Mouse (Mus musculus) midbrain, embryonic 10.5 days (tissue): ENCODE measurements around the gene Slc11a1. TPM values are rescaled to one million over a fixed set of nuclear protein-coding genes. Genes with fewer than 3 reads are reported as not detected.
A peak's percentile ranks its signal among the peaks of the same experiment; 100 is the strongest.

Experiments
- DNase-seq: peaks from one replicate; pipeline ENCODE4 v3.0.0-alpha.2; 2017; ENCODE audit warnings: low spot score
- H3K27ac ChIP-seq: fragments of 300-500 bp; sonication (generic); replicated peaks from 2 replicates; pipeline ENCODE4 v1.5.1; 2016; ENCODE audit warnings: mild to moderate bottlenecking
- H3K27me3 ChIP-seq: fragments of 300-500 bp; sonication (generic); 2 replicates; pipeline ENCODE4 v1.6.1; 2016; ENCODE audit warnings: low read depth, mild to moderate bottlenecking; ENCODE audit not compliant: poor library complexity, severe bottlenecking
- H3K36me3 ChIP-seq: fragments of 300-500 bp; sonication (generic); 2 replicates; pipeline ENCODE4 v1.6.1; 2016; ENCODE audit warnings: mild to moderate bottlenecking, moderate library complexity
- H3K4me1 ChIP-seq: fragments of 300-500 bp; sonication (generic); 2 replicates; pipeline ENCODE4 v1.6.1; 2016
- H3K4me3 ChIP-seq: fragments of 300-500 bp; sonication (generic); 2 replicates; pipeline ENCODE4 v1.5.1; 2016; ENCODE audit warnings: mild to moderate bottlenecking, moderate library complexity
- H3K9me3 ChIP-seq: fragments of 300-500 bp; sonication (generic); replicated peaks from 2 replicates; pipeline ENCODE4 v1.6.1; 2016; ENCODE audit warnings: mild to moderate bottlenecking
- WGBS: fragments of 180-500 bp; shearing (Covaris S2); methylation state at CpG from one replicate; pipeline ENCODE4 v1.1.7; 2016; 5-methylcytosine and 5-hydroxymethylcytosine counted together
- polyA plus RNA-seq: library from polyadenylated mRNA; unstranded; fragments of >200 nt; fragmentation: Nextera tagmentation; extraction: Ambion mirVana; gene quantifications from 2 replicates; pipeline ENCODE4 v1.2.1, GENCODE M21; 2016

Gene Slc11a1
- polyA plus RNA-seq, 1 experiment from 2014 or later, result 1.4 TPM

DNA sequence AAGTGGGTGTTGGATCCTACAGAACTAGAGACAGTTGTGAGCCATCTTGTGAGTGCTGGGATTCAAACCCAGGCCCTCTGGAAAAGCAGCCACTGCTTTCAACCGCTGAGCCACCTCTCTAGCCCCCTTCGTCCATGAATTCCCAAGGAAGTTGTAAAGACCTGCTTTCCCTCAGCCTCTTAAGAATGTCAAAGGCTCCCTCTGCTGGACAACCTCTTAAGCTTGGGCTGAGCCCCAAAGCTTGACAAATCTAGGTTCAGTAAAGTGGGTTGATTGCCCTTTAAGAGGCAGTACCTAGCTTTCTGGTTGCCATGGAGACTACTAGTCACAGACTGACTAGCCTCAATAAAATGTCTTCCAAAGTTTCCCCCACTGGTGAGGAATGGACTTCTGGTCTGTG is 13.2 kb upstream of the Slc11a1 start, which contains the start of gene Catip:
TSS of gene Catip (plus strand) at position 297 of the 400 bp plus-strand sequence.
- peak; percentile 59 for DNase-seq
- no peaks in the 10 kb centered on the region for H3K27me3 ChIP-seq
- H3K36me3 ChIP-seq, result no peaks in the 10 kb centered on the region
- WGBS, result 7% methylated on average over 2 of the region's 2 CpGs
- no peak within 1 kb of the TSS for H3K4me3 ChIP-seq
- H3K27ac ChIP-seq, result no peak within 1 kb of the TSS
- peaks cover 6% of the 10 kb centered on the region; the same call in 1 of the 2 replicates for H3K4me1 ChIP-seq
- no peaks in the 10 kb centered on the region for H3K9me3 ChIP-seq

DNA sequence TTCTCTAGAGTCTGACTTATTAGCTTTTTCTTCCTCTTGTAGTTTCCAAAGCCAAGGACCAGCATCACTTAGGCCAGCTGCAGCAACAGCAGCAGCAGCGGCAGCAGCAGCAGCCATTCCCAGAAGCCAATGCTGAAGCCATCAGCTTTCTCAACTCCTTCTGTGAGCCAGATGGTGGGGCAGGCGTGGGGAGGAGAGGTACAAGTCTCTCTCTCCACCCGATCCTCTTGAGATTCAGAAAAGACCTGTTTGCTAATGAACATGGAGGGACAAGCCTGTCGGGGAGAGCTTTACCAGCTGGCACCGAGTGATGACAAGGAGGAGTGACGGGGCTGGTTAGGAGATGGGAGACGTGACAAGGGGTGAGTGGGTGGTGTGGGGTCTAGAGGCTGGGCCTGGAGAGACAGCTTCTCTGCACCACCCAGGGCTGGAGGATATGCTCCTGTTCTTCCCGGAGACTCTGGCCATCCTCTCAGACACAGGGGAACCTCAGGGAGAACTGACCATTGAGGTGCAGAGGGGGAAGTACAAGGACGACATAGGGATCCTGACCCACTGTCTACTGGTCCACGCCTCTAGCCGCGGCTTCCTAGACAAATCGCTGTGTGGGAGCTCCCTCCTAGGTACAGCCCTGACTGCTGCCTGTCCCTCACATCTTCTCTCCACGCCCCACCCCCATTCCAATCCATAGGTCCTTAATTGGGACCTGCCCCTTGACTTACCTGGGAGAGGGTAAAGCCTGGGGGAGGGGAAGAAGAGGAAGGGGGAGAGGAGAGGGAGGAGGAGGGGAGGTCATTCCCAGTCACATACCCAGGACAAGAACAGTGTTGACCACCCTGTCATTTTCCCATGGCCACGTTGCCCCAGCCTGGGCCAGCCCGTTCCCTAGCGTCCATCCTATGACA is 12.4 kb upstream of the Slc11a1 start:
- Histone ChIP-seq H3K27ac (no peak overlapping the region), H3K27me3 (peaks cover 7% of the 10 kb centered on the region; the same call in 1 of the 2 replicates), H3K9me3 (no peaks in the 10 kb centered on the region), H3K4me1 (peaks cover 8% of the 10 kb centered on the region), H3K4me3 (no peak overlapping the region), H3K36me3 (no peaks in the 10 kb centered on the region)
- no peak for DNase-seq
- 74% methylated on average over 17 of the region's 17 CpGs for WGBS

DNA sequence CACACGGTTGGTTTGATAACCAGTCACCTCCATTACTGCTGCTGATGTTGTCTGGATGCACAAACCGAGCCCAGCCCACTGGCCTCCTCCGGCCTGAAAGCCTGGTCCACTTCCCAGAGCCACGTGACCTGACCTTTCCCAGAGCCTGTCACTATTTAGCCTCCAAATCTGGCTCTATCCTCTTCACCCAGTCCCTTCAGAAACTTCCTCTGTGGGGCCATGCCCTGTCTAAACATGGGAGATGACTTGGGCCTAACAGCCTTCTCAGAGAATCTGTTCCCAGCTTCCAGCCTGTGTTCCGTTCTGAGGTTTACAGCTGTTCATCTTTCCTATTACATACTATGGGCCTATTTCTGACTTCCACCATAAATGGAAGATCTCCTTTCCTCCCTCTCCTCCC is 11.6 kb upstream of the Slc11a1 start:
- 76% methylated on average over 5 of the region's 5 CpGs for WGBS

DNA sequence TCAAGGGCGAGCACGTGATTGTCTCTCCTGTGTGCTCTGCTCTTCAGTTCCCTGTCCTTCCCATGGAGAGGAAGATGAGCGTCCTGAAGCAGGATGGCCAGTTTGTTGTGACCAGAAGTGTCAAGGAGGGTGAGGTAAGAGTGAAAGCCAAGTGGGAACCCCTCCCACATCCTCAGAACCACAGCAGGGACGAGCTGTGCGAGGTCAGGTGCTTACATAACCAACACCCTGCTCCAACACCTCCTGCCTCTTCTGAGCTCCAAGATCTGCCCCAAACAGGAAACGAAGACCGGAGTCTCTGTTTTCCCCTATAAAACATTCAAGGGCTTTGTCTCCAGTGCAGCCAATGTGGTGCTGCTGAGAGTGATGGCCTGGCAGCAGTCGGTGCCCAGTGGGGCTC is 10.7 kb upstream of the Slc11a1 start:
- no peak for DNase-seq
- Histone ChIP-seq H3K36me3 (no peaks in the 10 kb centered on the region), H3K4me1 (peaks cover 18% of the 10 kb centered on the region), H3K9me3 (no peaks in the 10 kb centered on the region), H3K27me3 (peaks cover 16% of the 10 kb centered on the region; the same call in 1 of the 2 replicates), H3K4me3 (no peak overlapping the region), H3K27ac (no peak overlapping the region)
- WGBS, result 79% methylated on average over 8 of the region's 8 CpGs

More for the DNA sequence above, 11.6 kb upstream of the Slc11a1 start:
- Histone ChIP-seq H3K4me1 (peaks cover 17% of the 10 kb centered on the region), H3K4me3 (no peak overlapping the region), H3K27me3 (peaks cover 15% of the 10 kb centered on the region; the same call in 1 of the 2 replicates), H3K9me3 (no peaks in the 10 kb centered on the region), H3K36me3 (no peaks in the 10 kb centered on the region), H3K27ac (no peak overlapping the region)
- DNase-seq, result no peak

DNA sequence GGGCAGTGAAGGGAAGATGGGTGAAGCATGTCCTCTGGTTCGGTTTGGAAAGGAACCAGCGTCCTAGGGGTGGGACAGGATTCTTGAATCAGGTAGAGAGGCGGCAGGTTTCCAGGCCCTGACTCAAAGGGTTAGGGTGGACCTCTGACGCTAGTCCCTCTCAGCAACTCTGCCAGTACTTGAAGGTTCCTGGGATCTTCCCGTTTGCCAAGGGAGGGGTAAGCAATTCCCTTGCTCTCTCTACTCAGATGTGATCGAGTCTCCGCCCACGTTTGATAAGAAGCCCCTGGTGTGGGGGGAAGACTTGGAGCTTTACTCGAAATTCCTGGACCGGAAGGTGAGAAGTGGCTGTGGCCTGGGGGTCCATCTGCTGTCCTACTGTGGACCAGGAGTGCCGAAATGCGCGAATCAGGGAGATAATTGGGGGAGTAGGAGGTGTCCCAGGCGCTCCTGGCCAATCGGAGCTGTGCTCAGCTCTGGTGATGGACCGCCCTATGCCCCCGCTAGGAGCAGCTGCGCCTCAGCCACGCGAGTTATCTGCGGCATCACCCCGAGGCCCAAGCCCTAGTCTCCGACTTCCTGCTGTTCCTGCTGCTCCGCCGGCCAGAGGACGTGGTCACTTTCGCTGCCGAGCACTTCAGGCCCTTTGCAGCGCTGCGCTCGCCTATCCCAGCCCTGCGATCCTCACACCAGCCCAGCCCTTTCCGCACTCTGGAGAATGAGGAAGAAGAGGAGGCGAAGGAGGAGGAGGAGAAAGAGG is 6.9 kb upstream of the Slc11a1 start:
- 21% methylated on average over 34 of the region's 34 CpGs for WGBS
- Histone ChIP-seq H3K27ac (peak overlapping the region; percentile 29; the same call in 1 of the 2 replicates), H3K9me3 (no peaks in the 10 kb centered on the region), H3K36me3 (no peaks in the 10 kb centered on the region), H3K4me3 (peak overlapping the region; percentile 44), H3K27me3 (peaks cover 16% of the 10 kb centered on the region; the same call in 1 of the 2 replicates), H3K4me1 (peaks cover 12% of the 10 kb centered on the region)
- peak; percentile 53 for DNase-seq

DNA sequence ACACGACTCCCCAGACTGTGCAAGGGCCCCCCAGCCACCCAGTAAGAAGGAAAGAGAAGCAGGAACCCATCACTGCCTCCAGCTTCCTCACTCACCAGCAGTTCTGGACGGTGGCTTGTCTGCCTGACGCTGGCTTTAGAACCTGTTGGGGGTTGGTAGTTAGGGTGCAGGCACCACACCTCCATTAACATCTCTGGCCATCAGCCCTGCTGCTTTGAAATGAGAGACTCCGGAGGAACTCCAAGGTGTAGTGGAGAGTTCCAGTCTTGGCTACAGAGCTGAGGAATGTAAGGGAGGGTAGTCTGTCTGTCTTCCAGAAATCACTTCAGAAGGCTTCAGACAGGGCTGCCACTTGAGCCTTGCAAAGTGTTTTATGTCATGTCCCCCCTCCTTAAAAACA is 5.0 kb upstream of the Slc11a1 start:
- 65% methylated on average over 4 of the region's 4 CpGs for WGBS
- H3K4me3 ChIP-seq, result no peak overlapping the region

DNA sequence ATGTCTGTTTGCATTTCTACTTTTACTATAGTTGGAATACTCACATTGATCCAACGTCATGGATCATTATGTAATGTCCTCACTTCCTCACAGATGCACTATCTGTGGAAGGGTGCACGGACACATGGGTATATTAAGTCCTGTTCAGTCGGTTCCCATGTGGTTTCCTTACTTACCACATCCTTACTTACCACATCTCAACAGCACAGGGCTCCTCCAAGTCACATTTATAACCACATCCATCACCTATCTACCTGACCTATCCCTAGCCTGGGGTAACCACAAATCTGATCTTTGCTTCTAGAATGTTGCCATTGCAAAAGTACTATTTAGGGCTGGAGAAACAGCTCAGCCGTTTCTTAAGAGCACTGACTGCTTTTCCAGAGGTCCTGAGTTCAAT is 1.6 kb upstream of the Slc11a1 start:
- WGBS, result 88% methylated on average over 4 of the region's 4 CpGs
- no peaks in the 10 kb centered on the region for H3K36me3 ChIP-seq
- H3K4me1 ChIP-seq, result peaks cover 23% of the 10 kb centered on the region
- H3K27ac ChIP-seq, result no peak overlapping the region
- no peak for DNase-seq
- no peaks in the 10 kb centered on the region for H3K9me3 ChIP-seq
- no peak overlapping the region for H3K4me3 ChIP-seq
- H3K27me3 ChIP-seq, result peaks cover under 1% of the 10 kb centered on the region; the same call in 1 of the 2 replicates

More for the DNA sequence above, 5.0 kb upstream of the Slc11a1 start:
- Histone ChIP-seq H3K36me3 (no peaks in the 10 kb centered on the region), H3K27me3 (peaks cover 16% of the 10 kb centered on the region; the same call in 1 of the 2 replicates), H3K9me3 (no peaks in the 10 kb centered on the region), H3K4me1 (peaks cover 14% of the 10 kb centered on the region), H3K27ac (no peak overlapping the region)
- no peak for DNase-seq

DNA sequence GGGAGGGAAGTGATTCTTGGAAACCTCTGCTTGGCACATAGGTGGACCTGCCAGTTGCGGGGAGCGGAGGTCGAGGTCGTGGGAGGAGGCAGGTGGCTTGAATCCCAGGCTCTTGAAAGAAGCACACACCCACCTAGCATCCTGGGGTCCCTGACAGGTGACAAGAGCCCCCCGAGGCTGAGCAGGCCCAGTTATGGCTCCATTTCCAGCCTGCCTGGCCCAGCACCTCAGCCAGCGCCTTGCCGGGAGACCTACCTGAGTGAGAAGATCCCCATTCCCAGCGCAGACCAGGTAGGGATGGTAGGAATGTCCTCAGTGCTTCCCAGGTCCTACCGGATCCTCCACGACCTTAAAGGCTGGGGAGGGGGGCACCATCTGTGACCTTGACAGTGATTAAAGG is 566 bp downstream of the Slc11a1 start:
- H3K36me3 ChIP-seq, result no peaks in the 10 kb centered on the region
- H3K4me3 ChIP-seq, result no peak overlapping the region
- DNase-seq, result no peak
- 79% methylated on average over 10 of the region's 10 CpGs for WGBS
- H3K27me3 ChIP-seq, result no peaks in the 10 kb centered on the region
- 0 out of 2 replicates have a peak overlapping the region, but pooled peaks have one; percentile 24 for H3K27ac ChIP-seq
- H3K4me1 ChIP-seq, result peaks cover 22% of the 10 kb centered on the region
- H3K9me3 ChIP-seq, result no peaks in the 10 kb centered on the region

DNA sequence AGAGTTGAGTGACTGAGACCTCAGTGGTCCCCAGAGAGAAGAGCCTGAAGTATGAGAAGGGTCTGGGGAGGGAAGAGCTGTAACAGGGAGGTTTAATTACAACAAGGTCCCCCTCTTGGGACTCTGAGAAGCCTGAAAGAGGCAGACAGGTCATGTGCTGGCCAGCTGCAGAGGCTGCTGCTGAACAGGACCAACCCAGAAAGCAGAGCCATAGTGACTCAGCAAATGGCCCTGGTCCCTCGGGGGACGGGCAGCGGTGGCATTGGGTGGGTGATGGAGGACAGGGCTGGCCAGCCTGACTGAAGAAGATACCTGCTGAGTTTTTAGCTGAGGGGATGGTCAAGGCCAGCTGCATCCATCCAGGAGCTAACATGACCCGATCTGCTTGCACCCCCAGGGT is 1.4 kb downstream of the Slc11a1 start:
- 88% methylated on average over 4 of the region's 4 CpGs for WGBS
- H3K9me3 ChIP-seq, result no peaks in the 10 kb centered on the region
- DNase-seq, result no peak
- H3K27ac ChIP-seq, result peak overlapping the region; percentile 15; the same call in 1 of the 2 replicates
- no peaks in the 10 kb centered on the region for H3K27me3 ChIP-seq
- peaks cover 22% of the 10 kb centered on the region for H3K4me1 ChIP-seq
- no peak overlapping the region for H3K4me3 ChIP-seq
- H3K36me3 ChIP-seq, result no peaks in the 10 kb centered on the region

DNA sequence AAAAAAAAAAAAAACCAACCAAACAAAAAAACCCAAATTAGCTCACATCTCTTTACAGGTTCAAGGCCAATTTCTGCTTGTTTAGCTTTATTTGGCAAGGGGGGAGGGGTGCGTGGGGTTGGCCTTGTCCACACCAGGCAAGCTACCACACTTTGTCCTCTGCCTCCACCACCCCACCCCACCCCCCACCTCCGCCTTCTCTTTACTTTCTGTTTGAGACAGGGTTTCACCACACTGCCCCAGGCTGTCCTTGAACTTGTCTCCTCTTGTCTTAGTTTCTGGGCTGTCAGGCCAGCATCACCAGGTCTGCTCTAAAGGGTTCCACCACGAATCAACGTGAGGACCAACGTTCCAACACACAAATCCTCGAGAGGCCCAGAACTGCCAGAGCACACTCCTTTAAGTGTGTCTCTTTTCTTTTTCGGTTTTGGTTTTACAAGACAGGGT is 4.1 kb downstream of the Slc11a1 start:
- peaks cover 22% of the 10 kb centered on the region for H3K4me1 ChIP-seq
- no peak overlapping the region for H3K4me3 ChIP-seq
- no peaks in the 10 kb centered on the region for H3K27me3 ChIP-seq
- DNase-seq, result no peak
- H3K27ac ChIP-seq, result no peak overlapping the region
- H3K9me3 ChIP-seq, result no peaks in the 10 kb centered on the region
- no peaks in the 10 kb centered on the region for H3K36me3 ChIP-seq
- WGBS, result 93% methylated on average over 7 of the region's 7 CpGs

DNA sequence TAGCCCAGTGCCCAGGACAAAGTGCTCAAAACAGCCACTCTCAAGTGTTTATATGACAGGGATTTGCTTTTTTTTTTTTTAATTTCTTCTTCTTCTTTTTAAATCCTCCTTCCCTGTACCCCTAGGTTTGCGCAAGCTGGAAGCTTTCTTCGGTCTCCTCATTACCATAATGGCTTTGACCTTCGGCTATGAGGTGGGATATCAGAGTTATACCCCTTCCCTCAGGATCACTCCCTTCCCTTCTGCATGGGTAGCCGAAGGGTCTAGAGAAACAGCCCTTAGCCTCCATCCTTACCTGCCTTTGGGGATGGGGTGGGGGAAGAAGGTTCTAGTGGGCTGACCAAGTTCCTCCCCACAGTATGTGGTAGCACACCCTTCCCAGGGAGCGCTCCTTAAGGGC is 5.5 kb downstream of the Slc11a1 start:
- H3K27me3 ChIP-seq, result no peaks in the 10 kb centered on the region
- H3K4me3 ChIP-seq, result no peak overlapping the region
- H3K4me1 ChIP-seq, result peaks cover 16% of the 10 kb centered on the region
- no peak overlapping the region for H3K27ac ChIP-seq
- H3K36me3 ChIP-seq, result no peaks in the 10 kb centered on the region
- H3K9me3 ChIP-seq, result no peaks in the 10 kb centered on the region
- 86% methylated on average over 5 of the region's 5 CpGs for WGBS
- no peak for DNase-seq

DNA sequence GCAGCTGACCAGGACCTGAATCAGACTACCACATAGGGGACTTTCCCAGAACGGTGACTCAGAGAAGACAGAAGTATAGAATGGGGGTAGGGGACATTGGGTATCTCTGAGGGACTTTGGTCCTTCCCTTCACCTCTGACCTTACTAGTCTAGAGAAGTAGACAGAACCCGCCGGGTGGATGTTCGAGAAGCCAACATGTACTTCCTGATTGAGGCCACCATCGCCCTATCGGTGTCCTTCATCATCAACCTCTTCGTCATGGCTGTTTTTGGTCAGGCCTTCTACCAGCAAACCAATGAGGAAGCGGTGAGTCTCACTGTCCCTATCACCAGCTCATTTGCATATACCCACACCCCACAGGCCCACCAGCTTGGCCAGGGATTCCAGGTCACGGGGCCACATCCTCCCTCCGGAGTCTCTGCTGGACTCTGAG is 6.6 kb downstream of the Slc11a1 start:
- DNase-seq, result no peak
- H3K36me3 ChIP-seq, result no peaks in the 10 kb centered on the region
- WGBS, result 92% methylated on average over 10 of the region's 10 CpGs
- H3K27me3 ChIP-seq, result no peaks in the 10 kb centered on the region
- H3K4me1 ChIP-seq, result peaks cover 12% of the 10 kb centered on the region
- H3K4me3 ChIP-seq, result no peak overlapping the region
- no peak overlapping the region for H3K27ac ChIP-seq
- no peaks in the 10 kb centered on the region for H3K9me3 ChIP-seq
